Mouse (Mus musculus): ENCODE measurements around the gene Adat3. TPM values are rescaled to one million over a fixed set of nuclear protein-coding genes. Genes with fewer than 3 reads are reported as not detected.

Adat3 gene
- polyA plus RNA-seq, 1 experiment from 2014 or later = 6.4 TPM

- Histone ChIP-seq H3K4me3 (ENCODE audit: low read length) (no peak overlapping the region), H3K36me3 (ENCODE audit: control insufficient read depth, insufficient read depth, low read length) (peaks cover 18% of the 10 kb centered on the region), H3K9me3 (ENCODE audit: control insufficient read depth, low read length) (no peaks in the 10 kb centered on the region), H3K4me1 (ENCODE audit: control insufficient read depth, insufficient read depth, low read depth, low read length) (no peaks in the 10 kb centered on the region), H3K9ac (ENCODE audit: low read depth, low read length) (no peak overlapping the region), H3K27ac (ENCODE audit: low read depth, low read length) (no peak overlapping the region), H3K4me2 (ENCODE audit: low read length) (no peak overlapping the region), H3K27me3 (replicated peaks; ENCODE audit: control insufficient read depth, insufficient read depth, low read length) (no peaks in the 10 kb centered on the region)
- WGBS = 87% methylated on average over 6 of the region's 6 CpGs
- no peak for ATAC-seq
Measured at GRCm38 (mm10) chr10:80614351-80614750, 11.7 kb downstream of the Adat3 start.

GRCm38 (mm10) chr10:80618181-80618580 is 15.5 kb downstream of the Adat3 start:
- no peak overlapping the region for H3K27ac ChIP-seq (ENCODE audit: low read depth, low read length)
- H3K4me1 ChIP-seq (ENCODE audit: control insufficient read depth, insufficient read depth, low read depth, low read length) = peaks cover 8% of the 10 kb centered on the region
- ATAC-seq = no peak
- no peaks in the 10 kb centered on the region for H3K27me3 ChIP-seq (replicated peaks; ENCODE audit: control insufficient read depth, insufficient read depth, low read length)
- H3K4me2 ChIP-seq (ENCODE audit: low read length) = no peak overlapping the region
- no peaks in the 10 kb centered on the region for H3K9me3 ChIP-seq (ENCODE audit: control insufficient read depth, low read length)
- 75% methylated on average over 9 of the region's 9 CpGs for WGBS
- H3K36me3 ChIP-seq (ENCODE audit: control insufficient read depth, insufficient read depth, low read length) = peaks cover 13% of the 10 kb centered on the region
- H3K9ac ChIP-seq (ENCODE audit: low read depth, low read length) = no peak overlapping the region
- no peak overlapping the region for H3K4me3 ChIP-seq (ENCODE audit: low read length)

GRCm38 (mm10) chr10:80619465-80620244 is 17.0 kb downstream of the Adat3 start:
- Histone ChIP-seq H3K9ac (ENCODE audit: low read depth, low read length) (no peak overlapping the region), H3K4me3 (ENCODE audit: low read length) (no peak overlapping the region), H3K4me2 (ENCODE audit: low read length) (no peak overlapping the region), H3K36me3 (ENCODE audit: control insufficient read depth, insufficient read depth, low read length) (peaks cover 8% of the 10 kb centered on the region), H3K4me1 (ENCODE audit: control insufficient read depth, insufficient read depth, low read depth, low read length) (peaks cover 23% of the 10 kb centered on the region), H3K9me3 (ENCODE audit: control insufficient read depth, low read length) (no peaks in the 10 kb centered on the region), H3K27me3 (replicated peaks; ENCODE audit: control insufficient read depth, insufficient read depth, low read length) (no peaks in the 10 kb centered on the region), H3K27ac (ENCODE audit: low read depth, low read length) (no peak overlapping the region)
- WGBS = 31% methylated on average over 8 of the region's 8 CpGs
- no peak for ATAC-seq

GRCm38 (mm10) chr10:80620365-80620764 is 17.7 kb downstream of the Adat3 start:
- Histone ChIP-seq H3K4me1 (ENCODE audit: control insufficient read depth, insufficient read depth, low read depth, low read length) (peaks cover 28% of the 10 kb centered on the region), H3K4me3 (ENCODE audit: low read length) (no peak overlapping the region), H3K36me3 (ENCODE audit: control insufficient read depth, insufficient read depth, low read length) (peaks cover 2% of the 10 kb centered on the region; the same call in 1 of the 2 replicates), H3K9ac (ENCODE audit: low read depth, low read length) (no peak overlapping the region), H3K4me2 (ENCODE audit: low read length) (no peak overlapping the region), H3K27ac (ENCODE audit: low read depth, low read length) (no peak overlapping the region), H3K27me3 (replicated peaks; ENCODE audit: control insufficient read depth, insufficient read depth, low read length) (no peaks in the 10 kb centered on the region), H3K9me3 (ENCODE audit: control insufficient read depth, low read length) (no peaks in the 10 kb centered on the region)
- no peak for ATAC-seq
- WGBS = 87% methylated on average over 9 of the region's 9 CpGs

- no peaks in the 10 kb centered on the region for H3K36me3 ChIP-seq (ENCODE audit: control insufficient read depth, insufficient read depth, low read length)
- peak overlapping the region; percentile 49 for H3K9ac ChIP-seq (ENCODE audit: low read depth, low read length)
- peak overlapping the region; percentile 92 for H3K27ac ChIP-seq (ENCODE audit: low read depth, low read length)
- peaks cover 28% of the 10 kb centered on the region for H3K4me1 ChIP-seq (ENCODE audit: control insufficient read depth, insufficient read depth, low read depth, low read length)
- no peaks in the 10 kb centered on the region for H3K9me3 ChIP-seq (ENCODE audit: control insufficient read depth, low read length)
- ATAC-seq = no peak
- WGBS = 55% methylated on average over 16 of the region's 16 CpGs
- peak overlapping the region; percentile 70 for H3K4me2 ChIP-seq (ENCODE audit: low read length)
- peak overlapping the region; percentile 89 for H3K4me3 ChIP-seq (ENCODE audit: low read length)
- H3K27me3 ChIP-seq (replicated peaks; ENCODE audit: control insufficient read depth, insufficient read depth, low read length) = no peaks in the 10 kb centered on the region
Measured at GRCm38 (mm10) chr10:80620796-80621689, 18.4 kb downstream of the Adat3 start.

- Histone ChIP-seq H3K27me3 (replicated peaks; ENCODE audit: control insufficient read depth, insufficient read depth, low read length) (no peaks in the 10 kb centered on the region), H3K4me3 (ENCODE audit: low read length) (peak overlapping the region; percentile 89), H3K9me3 (ENCODE audit: control insufficient read depth, low read length) (no peaks in the 10 kb centered on the region), H3K27ac (ENCODE audit: low read depth, low read length) (peak overlapping the region; percentile 92), H3K4me2 (ENCODE audit: low read length) (peak overlapping the region; percentile 70), H3K9ac (ENCODE audit: low read depth, low read length) (peak overlapping the region; percentile 49), H3K36me3 (ENCODE audit: control insufficient read depth, insufficient read depth, low read length) (no peaks in the 10 kb centered on the region), H3K4me1 (ENCODE audit: control insufficient read depth, insufficient read depth, low read depth, low read length) (peaks cover 28% of the 10 kb centered on the region)
- ATAC-seq = no peak
- under 1% methylated on average over 9 of the region's 9 CpGs for WGBS
Measured at GRCm38 (mm10) chr10:80621690-80621939, 18.9 kb downstream of the Adat3 start.

GRCm38 (mm10) chr10:80621940-80622660 is 19.4 kb downstream of the Adat3 start:
- H3K9me3 ChIP-seq (ENCODE audit: control insufficient read depth, low read length) = no peaks in the 10 kb centered on the region
- H3K4me2 ChIP-seq (ENCODE audit: low read length) = peak overlapping the region; percentile 70
- WGBS = 0% methylated on average over 64 of the region's 64 CpGs
- H3K36me3 ChIP-seq (ENCODE audit: control insufficient read depth, insufficient read depth, low read length) = no peaks in the 10 kb centered on the region
- H3K4me1 ChIP-seq (ENCODE audit: control insufficient read depth, insufficient read depth, low read depth, low read length) = peaks cover 28% of the 10 kb centered on the region
- no peaks in the 10 kb centered on the region for H3K27me3 ChIP-seq (replicated peaks; ENCODE audit: control insufficient read depth, insufficient read depth, low read length)
- H3K4me3 ChIP-seq (ENCODE audit: low read length) = peak overlapping the region; percentile 89
- H3K9ac ChIP-seq (ENCODE audit: low read depth, low read length) = peak overlapping the region; percentile 49
- peak; percentile 97 for ATAC-seq
- H3K27ac ChIP-seq (ENCODE audit: low read depth, low read length) = peak overlapping the region; percentile 92

- under 1% methylated on average over 43 of the region's 85 CpGs for WGBS
- peak within 1 kb of the TSS; percentile 89 for H3K4me3 ChIP-seq (ENCODE audit: low read length)
- peaks cover 31% of the 10 kb centered on the region for H3K4me1 ChIP-seq (ENCODE audit: control insufficient read depth, insufficient read depth, low read depth, low read length)
- peak within 1 kb of the TSS; percentile 92 for H3K27ac ChIP-seq (ENCODE audit: low read depth, low read length)
- no peaks in the 10 kb centered on the region for H3K9me3 ChIP-seq (ENCODE audit: control insufficient read depth, low read length)
- peak within 1 kb of the TSS; percentile 99 for H3K4me2 ChIP-seq (ENCODE audit: low read length)
- no peak; the same call in 1 of the 2 replicates for ATAC-seq
- no peaks in the 10 kb centered on the region for H3K36me3 ChIP-seq (ENCODE audit: control insufficient read depth, insufficient read depth, low read length)
- no peaks in the 10 kb centered on the region for H3K27me3 ChIP-seq (replicated peaks; ENCODE audit: control insufficient read depth, insufficient read depth, low read length)
- H3K9ac ChIP-seq (ENCODE audit: low read depth, low read length) = peak within 1 kb of the TSS; percentile 96
Measured at GRCm38 (mm10) chr10:80622661-80623456, 20.2 kb downstream of the Adat3 start, which contains the start of gene Csnk1g2. TSS of gene Csnk1g2 (plus strand) at chr10:80622838.
